Mouse (Mus musculus): ENCODE results near the gene Prmt1. TPM values are rescaled to one million over a fixed set of nuclear protein-coding genes. Genes with fewer than 3 reads are reported as not detected.
A peak's percentile ranks its signal among the peaks of the same experiment; 100 is the strongest.

The Prmt1 gene
- polyA plus RNA-seq, 1 experiment, result 824 TPM

GRCm38 (mm10) chr7:44957183-44957835, 29.1 kb downstream of the Prmt1 start:
- no peak for DNase-seq (ENCODE audit: low read depth)
- TF ChIP-seq POLR2A (IDR thresholded peaks at IDR 0.05; ENCODE audit: borderline replicate concordance, extremely low read depth, insufficient read depth, insufficient read length, poor library complexity, severe bottlenecking) (no peak), CTCF (IDR thresholded peaks at IDR 0.05; ENCODE audit: borderline replicate concordance, extremely low read depth, insufficient read depth, insufficient read length) (no peak)

- no peak for DNase-seq (ENCODE audit: low read depth)
- TF ChIP-seq POLR2A (IDR thresholded peaks at IDR 0.05; ENCODE audit: borderline replicate concordance, extremely low read depth, insufficient read depth, insufficient read length, poor library complexity, severe bottlenecking) (no peak), CTCF (IDR thresholded peaks at IDR 0.05; ENCODE audit: borderline replicate concordance, extremely low read depth, insufficient read depth, insufficient read length) (no peak)
These were observed 30.1 kb downstream of the Prmt1 start for GRCm38 (mm10) chr7:44956266-44956665.

- DNase-seq (ENCODE audit: low read depth), result peak; percentile 45
- no peak for TF ChIP-seq POLR2A (IDR thresholded peaks at IDR 0.05; ENCODE audit: borderline replicate concordance, extremely low read depth, insufficient read depth, insufficient read length, poor library complexity, severe bottlenecking)
- peak; percentile 47; the same call in 1 of the 2 replicates for TF ChIP-seq CTCF (IDR thresholded peaks at IDR 0.05; ENCODE audit: borderline replicate concordance, extremely low read depth, insufficient read depth, insufficient read length)
These were observed 30.7 kb downstream of the Prmt1 start for GRCm38 (mm10) chr7:44955628-44956027.

- TF ChIP-seq CTCF (IDR thresholded peaks at IDR 0.05; ENCODE audit: borderline replicate concordance, extremely low read depth, insufficient read depth, insufficient read length), result no peak
- TF ChIP-seq POLR2A (IDR thresholded peaks at IDR 0.05; ENCODE audit: borderline replicate concordance, extremely low read depth, insufficient read depth, insufficient read length, poor library complexity, severe bottlenecking), result no peak
- DNase-seq (ENCODE audit: low read depth), result no peak
These were observed 32.1 kb downstream of the Prmt1 start for GRCm38 (mm10) chr7:44954091-44954885.

- DNase-seq (ENCODE audit: low read depth), result no peak
- no peak for TF ChIP-seq POLR2A (IDR thresholded peaks at IDR 0.05; ENCODE audit: borderline replicate concordance, extremely low read depth, insufficient read depth, insufficient read length, poor library complexity, severe bottlenecking)
These were observed 32.8 kb downstream of the Prmt1 start for GRCm38 (mm10) chr7:44953561-44953960.

- DNase-seq (ENCODE audit: low read depth), result peak; percentile 95
- TF ChIP-seq CTCF (IDR thresholded peaks at IDR 0.05; ENCODE audit: borderline replicate concordance, extremely low read depth, insufficient read depth, insufficient read length) (no peak), POLR2A (IDR thresholded peaks at IDR 0.05; ENCODE audit: borderline replicate concordance, extremely low read depth, insufficient read depth, insufficient read length, poor library complexity, severe bottlenecking) (0 out of 2 replicates have a peak, but pooled peaks have one; percentile 8)
These were observed 33.6 kb downstream of the Prmt1 start for GRCm38 (mm10) chr7:44952611-44953306.

- no peak for TF ChIP-seq CTCF (IDR thresholded peaks at IDR 0.05; ENCODE audit: borderline replicate concordance, extremely low read depth, insufficient read depth, insufficient read length)
- TF ChIP-seq POLR2A (IDR thresholded peaks at IDR 0.05; ENCODE audit: borderline replicate concordance, extremely low read depth, insufficient read depth, insufficient read length, poor library complexity, severe bottlenecking), result no peak
- peak; percentile 59 for DNase-seq (ENCODE audit: low read depth)
These were observed 34.4 kb downstream of the Prmt1 start for GRCm38 (mm10) chr7:44951960-44952359.

- TF ChIP-seq CTCF (IDR thresholded peaks at IDR 0.05; ENCODE audit: borderline replicate concordance, extremely low read depth, insufficient read depth, insufficient read length) (no peak), POLR2A (IDR thresholded peaks at IDR 0.05; ENCODE audit: borderline replicate concordance, extremely low read depth, insufficient read depth, insufficient read length, poor library complexity, severe bottlenecking) (no peak)
- no peak for DNase-seq (ENCODE audit: low read depth)
These were observed 36.4 kb downstream of the Prmt1 start for GRCm38 (mm10) chr7:44949922-44950321.

GRCm38 (mm10) chr7:44942904-44943303, 43.5 kb downstream of the Prmt1 start, which contains the start of gene Tsks:
Tsks (plus strand) TSS chr7:44943204.
- no peak for TF ChIP-seq CTCF (IDR thresholded peaks at IDR 0.05; ENCODE audit: borderline replicate concordance, extremely low read depth, insufficient read depth, insufficient read length)
- DNase-seq (ENCODE audit: low read depth), result no peak

- DNase-seq (ENCODE audit: low read depth), result no peak
- TF ChIP-seq CTCF (IDR thresholded peaks at IDR 0.05; ENCODE audit: borderline replicate concordance, extremely low read depth, insufficient read depth, insufficient read length) (no peak), POLR2A (IDR thresholded peaks at IDR 0.05; ENCODE audit: borderline replicate concordance, extremely low read depth, insufficient read depth, insufficient read length, poor library complexity, severe bottlenecking) (no peak)
These were observed 47.7 kb downstream of the Prmt1 start for GRCm38 (mm10) chr7:44938680-44939079.
